Mouse (Mus musculus) layer of hippocampus, postnatal 10 days (tissue): ENCODE data around the gene Cd164. TPM values are rescaled to one million over a fixed set of nuclear protein-coding genes. Genes with fewer than 3 reads are reported as not detected.

Experiments used
- DNase-seq, 2 experiments: peaks; one replicate each; pipeline ENCODE4 v3.0.0; 2021; ENCODE audit warnings: low spot score in 2 of 2
- total RNA-seq, 2 experiments: library from RNA; stranded (reverse); gene quantifications; 2 replicates each; pipeline ENCODE4 v1.2.3; 2021

The Cd164 gene
- total RNA-seq, 2 experiments from 2014 or later = 46.7 to 50.9 TPM

- no peak for DNase-seq
Measured at GRCm38 (mm10) chr10:41491111-41491510, 28.1 kb upstream of the Cd164 start.

- DNase-seq = no peak
Measured at GRCm38 (mm10) chr10:41500941-41501340, 18.3 kb upstream of the Cd164 start.

- DNase-seq = no peak
Measured at GRCm38 (mm10) chr10:41504996-41505395, 14.2 kb upstream of the Cd164 start.

- peak; percentile 64 to 78 for DNase-seq
Measured at GRCm38 (mm10) chr10:41505446-41505845, 13.8 kb upstream of the Cd164 start.

GRCm38 (mm10) chr10:41509160-41509559 lies 10.1 kb upstream of the Cd164 start:
- DNase-seq = no peak

- no peak for DNase-seq
Measured at GRCm38 (mm10) chr10:41514301-41514700, 4.9 kb upstream of the Cd164 start.

- DNase-seq = no peak
Measured at GRCm38 (mm10) chr10:41514921-41515320, 4.3 kb upstream of the Cd164 start.

GRCm38 (mm10) chr10:41518508-41518980 lies 670 bp upstream of the Cd164 start:
- DNase-seq = peak; percentile 66 to 73

GRCm38 (mm10) chr10:41519640-41520409 lies 611 bp downstream of the Cd164 start:
- peak in 1 of 2 experiments; percentile 48 for DNase-seq

- no peak for DNase-seq
Measured at GRCm38 (mm10) chr10:41520410-41520673, 1.1 kb downstream of the Cd164 start.

- DNase-seq = no peak
Measured at GRCm38 (mm10) chr10:41523386-41523785, 4.2 kb downstream of the Cd164 start.

GRCm38 (mm10) chr10:41525696-41526095 lies 6.5 kb downstream of the Cd164 start:
- no peak for DNase-seq

GRCm38 (mm10) chr10:41529972-41530371 lies 10.8 kb downstream of the Cd164 start:
- no peak for DNase-seq

GRCm38 (mm10) chr10:41535991-41536390 lies 16.8 kb downstream of the Cd164 start:
- no peak for DNase-seq

- no peak for DNase-seq
Measured at GRCm38 (mm10) chr10:41536714-41537113, 17.5 kb downstream of the Cd164 start.

- DNase-seq = no peak
Measured at GRCm38 (mm10) chr10:41537226-41537982, 18.2 kb downstream of the Cd164 start.

GRCm38 (mm10) chr10:41537983-41538330 lies 18.7 kb downstream of the Cd164 start:
- DNase-seq = no peak

- no peak for DNase-seq
Measured at GRCm38 (mm10) chr10:41538986-41539385, 19.8 kb downstream of the Cd164 start.

- no peak for DNase-seq
Measured at GRCm38 (mm10) chr10:41542057-41542456, 22.8 kb downstream of the Cd164 start.

GRCm38 (mm10) chr10:41543439-41543838 lies 24.2 kb downstream of the Cd164 start:
- no peak for DNase-seq

GRCm38 (mm10) chr10:41543844-41544243 lies 24.6 kb downstream of the Cd164 start:
- DNase-seq = no peak

- DNase-seq = no peak
Measured at GRCm38 (mm10) chr10:41544481-41545190, 25.4 kb downstream of the Cd164 start.
